Mouse (Mus musculus) ES-Bruce4 (cell line): ENCODE measurements at regions not wholly inside any gene's neighbourhood (a gene's known extent, or its start where the extent isn't known, plus 50 kb on each side); places are given as distances from the start of the nearest gene placed in this dataset.

Experiments
- H3K27ac ChIP-seq: 2 replicates; pipeline ENCODE4 v1.5.1; 2012; ENCODE audit warnings: low read length, inconsistent platforms; ENCODE audit not compliant: insufficient read depth
- H3K27me3 ChIP-seq: 2 replicates; pipeline ENCODE4 v1.6.1; 2012; ENCODE audit warnings: mild to moderate bottlenecking, low read length, inconsistent platforms; ENCODE audit not compliant: control insufficient read depth, poor library complexity, insufficient read depth, severe bottlenecking
- H3K36me3 ChIP-seq: 2 replicates; pipeline ENCODE4 v1.6.1; 2012; ENCODE audit warnings: inconsistent platforms, mild to moderate bottlenecking, low read length, moderate library complexity; ENCODE audit not compliant: control insufficient read depth, poor library complexity, insufficient read depth, severe bottlenecking
- H3K4me1 ChIP-seq: one replicate; pipeline ENCODE4 v1.8.1; 2011; ENCODE audit warnings: low read length; ENCODE audit not compliant: control insufficient read depth, insufficient read depth
- H3K4me3 ChIP-seq: 2 replicates; pipeline ENCODE4 v1.5.1; 2011; ENCODE audit warnings: low read depth, mild to moderate bottlenecking, low read length
- H3K9ac ChIP-seq: 2 replicates; pipeline ENCODE4 v1.6.1; 2012; ENCODE audit warnings: low read depth, mild to moderate bottlenecking, inconsistent platforms; ENCODE audit not compliant: poor library complexity, severe bottlenecking
- H3K9me3 ChIP-seq: replicated peaks from 2 replicates; pipeline ENCODE4 v1.6.1; 2012; ENCODE audit warnings: mild to moderate bottlenecking, low read length, inconsistent platforms; ENCODE audit not compliant: control insufficient read depth, poor library complexity, insufficient read depth, severe bottlenecking
- CTCF ChIP-seq: IDR thresholded peaks from one replicate; pipeline ENCODE4 v1.8.1; 2011; ENCODE audit warnings: low read depth, low read length
- EP300 ChIP-seq: IDR thresholded peaks from 2 replicates; pipeline ENCODE4 v1.6.1; 2011; ENCODE audit warnings: low read depth, low read length; ENCODE audit not compliant: insufficient read depth
- POLR2A ChIP-seq: IDR thresholded peaks from one replicate; pipeline ENCODE4 v1.8.1; 2011; ENCODE audit warnings: low read length; ENCODE audit not compliant: insufficient read depth

GRCm38 (mm10) chr4:22109410-22109809 lies 178.3 kb downstream of the Faxc start:
- no peak for TF ChIP-seq CTCF
- no peak for TF ChIP-seq POLR2A
- TF ChIP-seq EP300, result no peak
- Histone ChIP-seq H3K4me3 (no peak overlapping the region), H3K27me3 (no peaks in the 10 kb centered on the region), H3K36me3 (no peaks in the 10 kb centered on the region), H3K9ac (no peak overlapping the region), H3K27ac (no peak overlapping the region), H3K9me3 (no peaks in the 10 kb centered on the region), H3K4me1 (no peaks in the 10 kb centered on the region)

DNA sequence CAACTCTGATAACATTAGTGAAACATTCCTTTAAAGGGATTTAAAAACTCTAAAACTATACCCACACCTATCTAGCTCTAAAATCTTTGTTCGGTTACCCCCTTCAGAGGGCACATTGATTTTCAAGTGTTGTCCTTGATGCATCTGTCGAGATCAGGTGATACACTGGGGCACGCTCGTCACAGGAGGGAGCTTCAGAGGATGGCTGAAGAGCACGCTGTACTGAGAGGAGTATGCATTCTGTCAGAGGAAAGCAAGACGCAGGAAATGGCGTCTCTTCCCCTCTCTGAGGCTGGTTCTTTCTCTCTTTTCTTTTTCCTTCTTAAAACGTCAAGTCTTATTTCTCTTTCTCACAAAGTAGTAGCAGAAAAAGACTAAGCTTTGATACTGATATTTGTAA lies 179.3 kb downstream of the Faxc start:
- no peak for TF ChIP-seq EP300
- no peak for TF ChIP-seq CTCF
- no peak for TF ChIP-seq POLR2A

DNA sequence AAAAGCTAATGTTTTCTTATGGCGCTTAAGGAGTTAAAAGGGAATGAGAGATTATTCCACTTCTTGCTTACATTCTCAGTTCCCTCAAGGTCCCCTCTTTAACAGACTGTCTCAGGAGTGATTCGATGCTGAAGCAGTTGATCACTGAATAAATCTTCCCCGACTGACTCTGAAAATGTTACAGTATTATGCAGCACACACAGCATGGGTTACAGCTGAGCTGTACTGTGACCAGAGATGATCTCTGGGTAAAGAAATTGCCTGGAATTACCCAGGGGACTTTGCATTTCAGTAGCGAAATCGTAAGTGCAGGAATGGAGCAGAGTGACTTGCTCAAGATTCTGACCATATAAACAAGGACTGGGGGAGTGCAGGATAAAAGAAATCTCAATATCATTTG lies 181.1 kb downstream of the Faxc start:
- no peak overlapping the region for H3K4me3 ChIP-seq

More for the DNA sequence above, 179.3 kb downstream of the Faxc start:
- Histone ChIP-seq H3K4me3 (no peak overlapping the region), H3K27ac (no peak overlapping the region), H3K9ac (no peak overlapping the region), H3K9me3 (no peaks in the 10 kb centered on the region), H3K4me1 (no peaks in the 10 kb centered on the region), H3K27me3 (no peaks in the 10 kb centered on the region), H3K36me3 (no peaks in the 10 kb centered on the region)

DNA sequence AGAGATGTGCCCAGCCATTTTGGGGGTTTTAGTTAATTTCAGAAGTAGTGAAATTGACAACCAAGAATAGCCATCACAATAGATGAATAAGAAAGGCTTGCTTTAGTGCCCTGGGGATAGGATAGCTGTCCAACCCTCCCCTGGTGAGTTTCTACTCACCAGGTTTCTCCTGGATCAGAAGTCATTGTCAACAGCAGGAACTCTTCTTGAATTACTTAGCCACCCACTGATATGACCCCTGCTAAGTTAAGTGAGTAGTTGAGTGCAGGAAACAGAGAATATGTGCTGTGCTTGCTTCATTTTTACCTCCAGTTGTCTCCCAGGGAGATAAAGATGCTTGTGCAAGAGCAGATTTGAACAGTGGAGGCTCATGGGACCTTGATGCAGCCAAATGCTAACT lies 183.3 kb downstream of the Faxc start:
- no peaks in the 10 kb centered on the region for H3K9me3 ChIP-seq
- no peaks in the 10 kb centered on the region for H3K27me3 ChIP-seq
- TF ChIP-seq EP300 (no peak), POLR2A (no peak), CTCF (no peak)
- no peak overlapping the region for H3K9ac ChIP-seq
- no peaks in the 10 kb centered on the region for H3K4me1 ChIP-seq
- no peaks in the 10 kb centered on the region for H3K36me3 ChIP-seq
- H3K27ac ChIP-seq, result no peak overlapping the region
- no peak overlapping the region for H3K4me3 ChIP-seq

More for the DNA sequence above, 181.1 kb downstream of the Faxc start:
- H3K27ac ChIP-seq, result no peak overlapping the region
- H3K36me3 ChIP-seq, result no peaks in the 10 kb centered on the region
- H3K27me3 ChIP-seq, result no peaks in the 10 kb centered on the region
- no peaks in the 10 kb centered on the region for H3K4me1 ChIP-seq
- no peak overlapping the region for H3K9ac ChIP-seq
- no peaks in the 10 kb centered on the region for H3K9me3 ChIP-seq
- TF ChIP-seq CTCF (no peak), POLR2A (no peak), EP300 (no peak)

GRCm38 (mm10) chr4:22119877-22120276 lies 188.7 kb downstream of the Faxc start:
- H3K27me3 ChIP-seq, result no peaks in the 10 kb centered on the region
- TF ChIP-seq POLR2A (no peak), EP300 (no peak)
- H3K4me1 ChIP-seq, result no peaks in the 10 kb centered on the region
- H3K36me3 ChIP-seq, result no peaks in the 10 kb centered on the region
- H3K9me3 ChIP-seq, result no peaks in the 10 kb centered on the region
- no peak overlapping the region for H3K4me3 ChIP-seq
- no peak overlapping the region for H3K9ac ChIP-seq
- H3K27ac ChIP-seq, result no peak overlapping the region

DNA sequence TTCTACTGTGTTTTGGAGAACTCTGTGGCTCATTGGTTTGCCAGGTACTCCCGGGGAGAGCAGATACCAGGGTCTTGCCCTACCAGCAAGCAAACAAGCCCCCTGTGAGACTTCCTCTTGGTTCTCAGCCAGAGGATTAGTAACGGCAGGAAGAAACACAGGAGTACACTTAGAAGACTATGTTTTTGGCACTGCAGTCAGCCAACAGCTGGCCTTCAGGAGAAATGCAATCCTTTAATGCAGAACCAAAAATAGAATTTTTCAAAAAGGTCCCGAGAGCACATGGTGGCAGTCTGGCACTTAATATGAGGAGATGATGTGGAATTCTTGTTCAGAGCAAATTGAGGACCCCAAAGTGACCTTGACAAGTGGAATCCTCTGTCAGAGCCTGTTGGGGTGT lies 189.8 kb downstream of the Faxc start:
- Histone ChIP-seq H3K27ac (no peak overlapping the region), H3K4me3 (no peak overlapping the region), H3K27me3 (no peaks in the 10 kb centered on the region), H3K9ac (no peak overlapping the region), H3K9me3 (no peaks in the 10 kb centered on the region), H3K36me3 (no peaks in the 10 kb centered on the region), H3K4me1 (no peaks in the 10 kb centered on the region)
- TF ChIP-seq POLR2A (no peak), CTCF (no peak), EP300 (no peak)
